Mouse (Mus musculus): ENCODE measurements at regions not wholly inside any gene's neighbourhood (a gene's known extent, or its start where the extent isn't known, plus 50 kb on each side); places are given as distances from the start of the nearest gene placed in this dataset.
"Not testable (repeated sequence)": the region's sequence is repeated elsewhere in the genome, so short reads cannot be mapped to it uniquely, and the experiment has no call there.

DNA sequence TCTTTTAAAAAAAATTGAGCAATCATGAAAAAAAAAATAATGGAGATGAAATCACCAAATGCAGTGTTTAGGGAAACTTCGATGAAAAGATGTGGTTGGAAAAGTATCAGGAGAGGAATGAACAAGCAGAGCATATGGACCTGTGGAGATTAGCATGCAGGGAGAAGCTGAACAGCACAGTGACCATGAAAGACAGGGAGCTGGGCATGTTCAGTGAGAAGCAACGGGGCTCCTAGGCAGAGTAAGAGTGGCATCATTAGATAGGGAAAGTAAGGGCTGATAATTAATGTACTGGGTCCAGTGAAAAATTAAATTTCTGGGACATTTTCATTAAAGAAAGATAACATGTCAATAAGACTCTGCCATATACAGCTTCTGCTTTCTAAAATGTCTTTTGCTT, 1592.5 kb downstream of the Efna5 start:
- H3K27me3 ChIP-seq (ENCODE audit: insufficient read depth, low read length) = no peaks in the 10 kb centered on the region
- no peaks in the 10 kb centered on the region for H3K4me1 ChIP-seq (replicated peaks; ENCODE audit: low read depth, low read length)
- no peak overlapping the region for H3K4me3 ChIP-seq (replicated peaks; ENCODE audit: low read length)
- H3K9me3 ChIP-seq (ENCODE audit: low read length) = no peaks in the 10 kb centered on the region
- TF ChIP-seq CTCF (conservative IDR thresholded peaks at IDR 0.05; ENCODE audit: low read length) (no peak), NANOG (IDR thresholded peaks at IDR 0.05; ENCODE audit: borderline replicate concordance, low read length) (no peak), POU5F1 (IDR thresholded peaks at IDR 0.05; ENCODE audit: borderline replicate concordance, low read length) (no peak)
- no peaks in the 10 kb centered on the region for H3K36me3 ChIP-seq (ENCODE audit: insufficient read depth, low read length)

DNA sequence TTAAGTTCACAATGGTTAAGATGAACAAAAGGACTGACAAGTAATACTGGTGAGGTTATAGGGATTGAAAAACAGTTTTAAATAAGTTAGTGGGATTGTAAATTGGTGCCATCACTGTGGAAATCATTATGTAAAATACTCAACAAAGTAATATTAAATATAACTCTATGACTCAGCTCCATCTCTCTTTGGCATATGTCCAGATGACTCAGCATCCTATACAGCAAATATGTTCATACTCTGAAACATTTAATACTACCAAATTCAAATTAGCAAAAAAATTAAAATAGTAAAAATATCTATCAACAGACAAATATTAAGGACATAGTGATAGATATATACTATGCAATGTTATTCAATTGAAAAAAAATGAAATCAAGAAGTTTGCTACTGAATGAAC, 1607.5 kb downstream of the Efna5 start:
- no peak overlapping the region for H3K4me3 ChIP-seq (replicated peaks; ENCODE audit: low read length)
- H3K27me3 ChIP-seq (ENCODE audit: insufficient read depth, low read length) = no peaks in the 10 kb centered on the region
- no peaks in the 10 kb centered on the region for H3K4me1 ChIP-seq (replicated peaks; ENCODE audit: low read depth, low read length)
- no peaks in the 10 kb centered on the region for H3K9me3 ChIP-seq (ENCODE audit: low read length)
- H3K36me3 ChIP-seq (ENCODE audit: insufficient read depth, low read length) = no peaks in the 10 kb centered on the region
- TF ChIP-seq POU5F1 (IDR thresholded peaks at IDR 0.05; ENCODE audit: borderline replicate concordance, low read length) = no peak
- no peak for TF ChIP-seq CTCF (conservative IDR thresholded peaks at IDR 0.05; ENCODE audit: low read length)
- no peak for TF ChIP-seq NANOG (IDR thresholded peaks at IDR 0.05; ENCODE audit: borderline replicate concordance, low read length)

DNA sequence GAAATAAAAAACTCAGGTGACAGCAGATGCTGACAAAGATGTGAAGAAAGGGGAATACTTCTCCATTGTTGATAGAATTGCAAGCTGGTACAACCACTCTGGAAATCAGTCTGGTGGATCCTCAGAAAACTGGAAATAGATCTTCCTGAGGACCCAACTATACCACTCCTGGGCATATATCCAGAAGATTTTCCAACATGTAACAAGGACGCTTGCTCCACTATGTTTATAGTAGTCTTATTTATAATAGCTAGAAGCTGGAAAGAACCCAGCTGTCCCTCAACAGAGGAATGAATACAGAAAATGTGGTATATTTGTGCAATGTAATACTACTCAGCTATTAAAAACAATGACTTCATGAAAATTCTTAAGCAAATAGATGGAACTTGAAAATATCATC, 1624.6 kb downstream of the Efna5 start:
- not testable (repeated sequence) for H3K9me3 ChIP-seq (ENCODE audit: low read length); H3K4me1 ChIP-seq (replicated peaks; ENCODE audit: low read depth, low read length); H3K27me3 ChIP-seq (ENCODE audit: insufficient read depth, low read length); H3K4me3 ChIP-seq (replicated peaks; ENCODE audit: low read length); H3K36me3 ChIP-seq (ENCODE audit: insufficient read depth, low read length)

DNA sequence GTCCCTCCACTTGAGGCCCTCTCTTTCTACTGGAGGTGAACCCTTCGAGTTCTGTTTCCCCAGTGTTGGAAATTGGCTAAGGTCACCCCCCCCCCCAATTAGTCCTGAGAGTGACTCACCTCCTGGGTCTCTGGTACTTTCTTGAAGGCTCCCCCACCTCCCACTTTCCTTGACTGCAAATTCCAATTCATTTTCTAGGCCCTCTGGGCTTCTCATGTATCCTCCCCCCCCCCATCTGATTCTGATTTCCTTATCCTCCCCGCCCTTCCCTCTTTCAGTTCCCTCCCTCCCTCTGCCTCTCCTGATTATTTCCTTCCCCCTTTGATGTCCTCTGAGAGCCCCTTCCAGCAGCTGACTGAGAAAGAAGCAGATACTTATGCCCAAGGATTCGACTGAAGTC, 1632.7 kb downstream of the Efna5 start:
- H3K9me3 ChIP-seq (ENCODE audit: low read length) = no peaks in the 10 kb centered on the region
- TF ChIP-seq POU5F1 (IDR thresholded peaks at IDR 0.05; ENCODE audit: borderline replicate concordance, low read length) (no peak), NANOG (IDR thresholded peaks at IDR 0.05; ENCODE audit: borderline replicate concordance, low read length) (no peak), CTCF (conservative IDR thresholded peaks at IDR 0.05; ENCODE audit: low read length) (no peak)
- no peaks in the 10 kb centered on the region for H3K36me3 ChIP-seq (ENCODE audit: insufficient read depth, low read length)
- no peak overlapping the region for H3K4me3 ChIP-seq (replicated peaks; ENCODE audit: low read length)
- no peaks in the 10 kb centered on the region for H3K27me3 ChIP-seq (ENCODE audit: insufficient read depth, low read length)
- H3K4me1 ChIP-seq (replicated peaks; ENCODE audit: low read depth, low read length) = no peaks in the 10 kb centered on the region

DNA sequence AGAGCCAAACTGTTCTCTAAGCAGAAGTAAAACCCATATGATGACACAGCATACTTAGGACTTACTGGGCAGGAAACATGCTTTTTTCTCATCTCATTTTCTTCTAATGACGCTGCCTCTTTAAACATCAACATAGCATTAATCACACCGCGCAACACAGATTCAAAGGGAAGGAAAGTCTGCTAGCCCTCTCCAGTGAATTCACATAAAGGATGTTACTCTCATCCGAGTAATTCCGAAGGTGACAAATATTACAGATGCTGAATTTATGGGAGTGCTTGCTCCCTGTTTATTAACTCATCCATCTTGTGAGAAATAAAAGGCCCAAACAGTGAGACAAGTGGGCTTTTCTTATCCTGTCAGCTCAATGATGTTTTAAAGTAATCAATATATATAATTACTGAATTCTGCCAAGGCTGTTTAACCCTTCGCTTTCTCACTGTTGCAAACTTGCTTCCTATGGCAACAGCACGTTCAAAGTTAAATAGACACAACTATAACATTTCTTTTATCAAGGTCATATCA, 1663.9 kb downstream of the Efna5 start:
- TF ChIP-seq POU5F1 (IDR thresholded peaks at IDR 0.05; ENCODE audit: borderline replicate concordance, low read length) = no peak
- no peak for TF ChIP-seq CTCF (conservative IDR thresholded peaks at IDR 0.05; ENCODE audit: low read length)
- no peak for TF ChIP-seq NANOG (IDR thresholded peaks at IDR 0.05; ENCODE audit: borderline replicate concordance, low read length)
- H3K27me3 ChIP-seq (ENCODE audit: insufficient read depth, low read length) = no peaks in the 10 kb centered on the region
- H3K4me3 ChIP-seq (replicated peaks; ENCODE audit: low read length) = no peak overlapping the region

DNA sequence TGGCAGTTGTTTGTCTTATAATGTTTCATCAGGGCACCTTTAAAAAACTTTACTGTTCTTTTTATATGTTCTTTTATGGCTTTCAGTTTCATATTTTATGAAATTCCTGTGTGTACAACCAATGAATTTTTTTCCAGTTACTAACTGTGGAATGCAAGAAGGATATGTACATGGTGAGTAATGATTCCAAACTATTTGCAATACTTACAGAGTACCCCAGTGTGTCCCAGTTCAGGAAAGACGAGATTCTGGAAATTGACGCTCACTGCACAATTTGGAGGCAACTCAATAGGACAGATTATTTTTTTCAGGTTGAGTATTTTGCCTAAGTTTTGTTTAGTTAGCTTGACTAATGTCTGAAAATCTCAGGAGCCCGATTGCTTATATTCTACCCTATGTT, 1676.8 kb downstream of the Efna5 start:
- Histone ChIP-seq H3K4me3 (replicated peaks; ENCODE audit: low read length) (no peak overlapping the region), H3K4me1 (replicated peaks; ENCODE audit: low read depth, low read length) (no peaks in the 10 kb centered on the region), H3K9me3 (ENCODE audit: low read length) (no peaks in the 10 kb centered on the region), H3K27me3 (ENCODE audit: insufficient read depth, low read length) (no peaks in the 10 kb centered on the region), H3K36me3 (ENCODE audit: insufficient read depth, low read length) (no peaks in the 10 kb centered on the region)
- no peak for TF ChIP-seq POU5F1 (IDR thresholded peaks at IDR 0.05; ENCODE audit: borderline replicate concordance, low read length)
- TF ChIP-seq NANOG (IDR thresholded peaks at IDR 0.05; ENCODE audit: borderline replicate concordance, low read length) = no peak
- no peak for TF ChIP-seq CTCF (conservative IDR thresholded peaks at IDR 0.05; ENCODE audit: low read length)

More for the DNA sequence above, 1663.9 kb downstream of the Efna5 start:
- Histone ChIP-seq H3K9me3 (ENCODE audit: low read length) (no peaks in the 10 kb centered on the region), H3K36me3 (ENCODE audit: insufficient read depth, low read length) (no peaks in the 10 kb centered on the region), H3K4me1 (replicated peaks; ENCODE audit: low read depth, low read length) (no peaks in the 10 kb centered on the region)

DNA sequence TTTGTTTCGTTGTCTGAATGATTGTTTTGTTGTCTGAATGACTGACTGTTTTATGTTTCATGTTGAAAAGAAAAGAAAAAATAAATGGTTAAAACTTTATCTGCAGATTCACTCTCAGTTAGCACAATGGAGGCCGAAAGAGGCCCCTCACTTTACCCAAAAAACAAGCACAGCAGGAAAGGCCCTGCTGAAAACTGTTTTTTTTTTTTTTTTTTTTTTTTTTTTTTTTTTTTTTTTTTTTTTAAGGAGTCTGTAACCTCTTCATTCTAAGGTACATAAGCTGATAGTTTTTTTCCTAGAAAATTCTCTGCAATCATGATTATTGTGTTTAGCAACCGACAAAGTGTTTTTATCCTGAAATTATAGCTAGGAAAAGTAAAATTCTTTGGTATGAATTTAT, 1693.2 kb downstream of the Efna5 start:
- not testable (repeated sequence) for H3K36me3 ChIP-seq (ENCODE audit: insufficient read depth, low read length); H3K4me3 ChIP-seq (replicated peaks; ENCODE audit: low read length); H3K9me3 ChIP-seq (ENCODE audit: low read length); H3K27me3 ChIP-seq (ENCODE audit: insufficient read depth, low read length); H3K4me1 ChIP-seq (replicated peaks; ENCODE audit: low read depth, low read length)

DNA sequence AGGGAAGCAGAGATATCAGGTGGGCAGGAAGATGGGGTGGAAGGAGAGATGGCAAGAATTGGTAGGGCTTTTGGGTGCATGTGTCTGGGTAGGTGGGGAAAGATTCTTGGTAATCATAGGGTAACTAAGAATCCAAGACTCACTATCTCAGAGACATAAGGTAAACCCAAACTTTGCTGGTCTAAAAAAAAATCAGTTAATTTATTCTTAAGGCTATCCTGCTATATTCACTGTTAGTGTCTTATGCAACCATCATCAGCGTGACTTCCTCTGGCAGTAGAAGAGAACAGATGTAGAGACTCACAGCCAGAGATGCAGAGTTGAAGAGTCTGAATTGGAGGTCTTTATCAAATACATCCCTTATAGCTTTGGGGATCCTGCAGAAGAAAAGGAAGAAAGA, 1704.5 kb downstream of the Efna5 start:
- Histone ChIP-seq H3K36me3 (ENCODE audit: insufficient read depth, low read length) (no peaks in the 10 kb centered on the region), H3K27me3 (ENCODE audit: insufficient read depth, low read length) (no peaks in the 10 kb centered on the region), H3K4me3 (replicated peaks; ENCODE audit: low read length) (no peak overlapping the region), H3K9me3 (ENCODE audit: low read length) (no peaks in the 10 kb centered on the region), H3K4me1 (replicated peaks; ENCODE audit: low read depth, low read length) (no peaks in the 10 kb centered on the region)
- no peak for TF ChIP-seq CTCF (conservative IDR thresholded peaks at IDR 0.05; ENCODE audit: low read length)
- TF ChIP-seq POU5F1 (IDR thresholded peaks at IDR 0.05; ENCODE audit: borderline replicate concordance, low read length) = no peak

DNA sequence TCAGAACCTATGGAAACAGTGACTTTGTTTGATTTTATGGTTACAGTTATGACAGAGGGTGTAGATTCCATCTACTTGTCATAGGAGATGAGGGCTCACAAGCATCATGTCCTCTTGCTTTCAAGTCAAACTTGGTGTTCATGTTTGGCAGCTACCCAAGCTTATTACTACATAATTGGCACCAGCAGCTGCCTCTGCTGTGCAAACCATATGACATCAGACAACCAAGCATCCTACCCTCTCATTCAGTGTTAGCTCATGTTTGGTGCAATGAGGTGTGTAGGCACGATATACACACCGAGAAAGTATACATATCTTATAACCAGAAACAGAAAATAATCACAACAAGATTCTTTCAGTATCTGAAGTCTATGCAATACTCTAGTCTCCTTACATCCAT, 1721.7 kb downstream of the Efna5 start:
- H3K9me3 ChIP-seq (ENCODE audit: low read length) = no peaks in the 10 kb centered on the region
- H3K36me3 ChIP-seq (ENCODE audit: insufficient read depth, low read length) = no peaks in the 10 kb centered on the region
- no peak for TF ChIP-seq NANOG (IDR thresholded peaks at IDR 0.05; ENCODE audit: borderline replicate concordance, low read length)
- no peak for TF ChIP-seq CTCF (conservative IDR thresholded peaks at IDR 0.05; ENCODE audit: low read length)
- no peaks in the 10 kb centered on the region for H3K27me3 ChIP-seq (ENCODE audit: insufficient read depth, low read length)
- no peak overlapping the region for H3K4me3 ChIP-seq (replicated peaks; ENCODE audit: low read length)
- no peaks in the 10 kb centered on the region for H3K4me1 ChIP-seq (replicated peaks; ENCODE audit: low read depth, low read length)

Data from E14TG2a.4 (cell line).